ENCODE assay signal across 1 mouse cellular context in genomic region chr2:33090033-33090400, GRCm38 (mm10). TPM values are rescaled to one million over a fixed set of nuclear protein-coding genes. Genes with fewer than 3 reads are reported as not detected.
"Had no signal": no experiment of that assay in that cellular context is flagged by ENCODE, and none has a peak within 500 bp of the region (broad histone marks: within the 10 kb centered on the region; RNA-seq: fewer than 3 reads in every experiment).

No protein-coding gene starts in this region.

RNA-seq across cellular contexts. Expression of gene Garnl3, which starts 41.4 kb away (rescaled TPM):
- total RNA-seq: megakaryocyte progenitor cell, adult 5-6 weeks had no signal
